Mouse (Mus musculus): ENCODE measurements around the gene Gm14443.
"Not testable (repeated sequence)": the region's sequence is repeated elsewhere in the genome, so short reads cannot be mapped to it uniquely, and the experiment has no call there.

The Gm14443 gene

DNA sequence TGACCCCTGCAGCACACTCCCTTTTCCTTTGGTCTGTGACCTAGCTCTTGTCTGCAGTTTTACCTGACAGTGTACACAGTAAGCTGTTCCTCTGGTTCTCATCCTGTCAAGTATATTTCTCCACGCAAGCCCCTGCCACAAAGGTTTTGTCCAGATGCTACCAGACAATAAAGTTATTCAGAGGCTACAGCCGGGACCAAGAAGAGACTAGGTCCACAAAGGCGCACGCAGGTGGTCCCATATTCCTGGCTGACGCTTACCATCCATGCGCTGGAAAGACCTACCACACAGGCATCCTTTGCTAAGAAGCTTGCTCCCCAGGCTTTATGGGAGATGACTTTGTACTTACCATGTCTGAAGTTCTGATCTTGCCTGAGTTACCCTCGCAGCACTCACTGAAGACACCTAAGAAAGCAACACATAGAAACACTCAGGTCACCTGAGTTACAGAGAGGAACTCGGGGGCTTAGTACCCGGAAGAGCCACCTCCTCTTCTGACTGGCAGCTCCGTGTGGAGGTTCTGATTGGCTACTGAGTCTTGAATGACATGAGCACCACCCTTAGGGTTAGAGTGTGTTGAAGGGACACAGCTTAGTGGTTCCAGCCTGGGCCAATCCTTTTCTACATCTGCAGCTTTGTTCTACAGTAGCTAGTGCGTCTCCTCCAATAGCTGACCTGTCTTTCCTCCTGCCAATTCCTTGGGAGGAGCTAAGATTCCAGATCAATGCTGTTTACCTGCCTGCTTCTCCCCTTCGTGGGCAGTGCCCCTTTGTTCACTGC is at the start of gene Gm14443:
Gene Gm14443 (minus strand): TSS at position 471 of the 780 bp plus-strand sequence.
- DNase-seq (ENCODE audit: low spot score) = not testable (repeated sequence)

DNA sequence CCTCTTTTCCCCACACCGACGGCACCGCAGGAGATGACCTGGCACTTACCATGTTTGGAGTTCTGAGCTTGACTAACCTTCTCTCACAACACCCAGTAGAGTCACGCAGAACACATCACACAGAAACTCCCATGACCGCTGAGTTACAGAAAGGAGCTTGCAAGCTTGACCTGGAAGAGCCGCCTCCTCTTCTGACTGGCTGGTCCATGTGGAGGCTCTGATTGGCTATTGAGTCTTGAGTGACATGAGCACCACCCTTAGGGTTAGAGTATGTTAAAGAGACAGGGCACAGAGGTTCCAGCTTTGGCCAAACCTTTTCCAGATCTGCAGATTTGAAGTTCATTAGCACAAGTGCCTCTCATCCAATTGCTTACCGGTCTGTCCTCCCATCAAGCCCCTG is 31.1 kb upstream of the Gm14443 start, which contains the start of gene Gm14391:
Gene Gm14391 (minus strand): TSS at position 186 of the 400 bp plus-strand sequence.
- DNase-seq (ENCODE audit: low spot score) = not testable (repeated sequence)

DNA sequence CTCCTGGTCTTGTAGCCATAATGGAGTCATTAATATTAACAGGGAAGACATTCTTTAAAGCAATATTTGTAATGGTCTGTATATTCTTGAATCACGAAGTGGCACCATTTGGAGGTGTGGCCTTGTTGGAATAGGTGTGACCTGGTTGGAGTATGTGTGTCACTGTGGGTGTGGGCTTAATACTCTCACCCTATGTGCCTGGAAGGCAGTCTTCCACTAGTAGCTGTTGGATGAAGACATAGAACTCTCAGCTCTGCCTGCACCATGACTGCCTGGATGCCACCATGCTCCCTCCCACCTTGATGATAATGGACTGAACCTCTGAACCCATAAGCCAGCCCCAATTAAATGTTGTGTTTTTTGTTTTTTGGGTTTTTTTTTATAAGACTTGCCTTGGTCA is 3.3 kb upstream of the Gm14443 start:
- DNase-seq (ENCODE audit: low spot score) = not testable (repeated sequence)

DNA sequence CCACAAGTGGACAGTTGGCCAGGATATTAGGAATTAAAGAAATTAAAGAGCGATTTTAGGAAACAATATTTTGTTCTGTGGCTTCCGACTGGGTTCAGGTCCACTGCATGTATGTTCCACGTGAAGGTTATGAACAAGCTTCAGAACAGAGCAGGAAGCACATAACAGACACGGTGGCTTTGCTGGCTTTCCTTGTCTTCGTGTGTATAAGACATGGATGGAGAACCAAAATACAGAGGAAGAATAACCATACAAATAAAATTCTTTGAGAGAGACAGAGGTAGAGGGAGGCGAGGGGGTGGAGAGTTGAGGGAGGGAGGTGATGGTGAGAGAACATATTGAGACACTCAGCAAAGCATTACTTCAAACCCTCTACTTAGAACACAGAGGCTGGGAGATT is 641 bp upstream of the Gm14443 start:
- DNase-seq (ENCODE audit: low spot score) = no peak

DNA sequence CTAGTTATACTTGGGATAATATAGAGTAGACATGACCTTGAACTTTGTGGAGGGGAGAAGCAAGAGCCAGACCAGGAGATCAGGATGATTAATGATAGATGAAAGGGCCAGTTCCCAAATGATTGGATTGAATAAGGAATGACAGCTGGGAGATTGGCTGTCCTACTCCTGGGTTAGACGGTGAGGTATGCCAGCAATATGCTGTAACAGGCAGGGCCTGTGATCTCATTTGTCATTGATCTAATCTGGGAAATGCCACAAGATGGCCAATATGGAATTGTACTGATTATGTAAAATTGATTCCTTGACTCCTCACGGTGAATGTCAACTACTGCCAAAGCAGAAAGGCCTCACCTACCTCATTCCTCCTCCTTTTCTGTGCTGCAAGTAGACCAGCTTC is 1.6 kb downstream of the Gm14443 start:
- DNase-seq (ENCODE audit: low spot score) = not testable (repeated sequence)

DNA sequence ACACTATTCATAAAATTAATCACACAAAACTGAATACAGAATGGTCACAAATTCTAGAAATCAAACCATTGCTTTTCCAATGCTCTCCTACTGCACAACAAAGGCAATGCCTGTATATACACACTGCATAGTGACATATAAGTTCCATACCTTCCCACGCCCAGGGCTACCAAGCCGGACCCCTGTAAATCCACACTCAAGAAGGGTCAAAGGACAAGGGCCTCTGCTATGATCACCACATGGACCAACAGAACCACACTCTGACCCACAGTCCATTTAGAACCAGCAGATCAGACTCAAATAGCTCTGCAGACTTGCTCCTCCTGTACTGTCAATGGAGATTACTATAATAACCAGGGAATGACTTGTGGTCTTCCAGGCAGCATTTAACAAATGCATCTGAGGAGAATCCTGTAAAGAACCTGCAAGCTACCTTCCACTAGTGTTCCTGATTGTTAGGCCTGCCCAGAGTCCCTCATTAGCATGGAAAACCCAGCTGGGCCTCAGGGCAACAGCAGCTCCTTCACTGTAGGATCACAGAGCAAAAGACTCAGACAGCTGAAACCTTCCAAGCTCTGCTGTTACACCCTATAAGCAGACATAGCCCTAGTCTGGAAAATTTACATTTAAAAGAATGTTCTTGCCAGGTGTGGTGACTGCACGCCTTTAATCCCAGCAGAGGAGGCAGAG is 2.6 kb downstream of the Gm14443 start:
- not testable (repeated sequence) for DNase-seq (ENCODE audit: low spot score)

DNA sequence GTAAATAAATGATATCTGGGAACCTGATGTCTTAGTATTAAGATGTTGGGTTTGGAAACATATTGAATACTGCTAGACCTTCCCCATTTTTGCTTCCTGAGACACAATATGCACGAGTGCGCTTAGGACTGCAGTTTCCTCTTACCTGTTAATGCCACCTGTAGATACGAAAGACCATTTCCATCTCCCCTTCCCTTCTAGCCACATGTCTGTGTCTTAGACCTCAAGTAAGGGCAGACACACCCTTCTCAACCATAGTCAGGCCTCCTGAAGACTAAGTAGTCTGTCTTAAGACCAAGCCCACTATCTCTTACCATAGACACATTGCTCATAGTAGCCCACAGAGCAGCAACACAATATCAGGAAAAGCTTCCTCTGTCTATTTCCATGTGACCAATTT is 3.5 kb downstream of the Gm14443 start:
- DNase-seq (ENCODE audit: low spot score) = no peak

DNA sequence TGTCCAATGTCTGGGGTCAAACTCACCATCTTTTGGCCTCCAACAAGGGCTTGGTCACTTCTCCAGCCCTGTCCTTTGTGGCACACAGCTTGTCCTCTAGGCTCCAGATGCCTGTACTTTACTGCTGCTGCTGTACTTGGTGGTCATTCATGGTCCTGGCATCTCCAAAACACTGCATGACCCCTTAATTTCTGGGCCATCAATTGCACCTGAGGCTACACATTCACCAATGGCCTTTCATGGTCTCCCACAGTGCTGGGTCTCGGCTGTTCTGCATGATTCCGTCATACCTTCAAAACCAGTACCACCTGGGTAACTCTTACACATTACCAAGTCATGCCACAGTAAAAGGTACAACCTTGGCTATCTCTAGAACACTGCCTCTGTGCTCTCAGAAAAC is 8.8 kb downstream of the Gm14443 start:
- not testable (repeated sequence) for DNase-seq (ENCODE audit: low spot score)

DNA sequence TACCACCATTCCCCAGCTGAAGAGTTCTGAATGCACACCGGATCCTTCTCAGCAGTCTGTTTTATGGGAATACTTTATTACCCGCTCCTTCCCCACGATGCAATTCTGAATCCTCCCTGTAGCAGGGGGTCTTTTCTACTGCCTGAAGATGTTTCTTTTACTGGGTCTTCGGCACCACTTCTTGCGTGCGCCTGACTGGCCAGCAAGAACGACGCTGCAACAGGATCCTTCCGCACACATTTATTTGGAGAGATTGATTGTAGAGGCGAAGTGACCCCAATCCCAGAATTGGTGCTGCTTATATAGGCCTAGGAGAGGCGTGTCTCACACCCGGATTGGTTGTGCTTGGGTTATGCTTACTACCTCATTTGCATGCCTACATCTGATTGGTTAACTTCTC is 10.6 kb downstream of the Gm14443 start:
- DNase-seq (ENCODE audit: low spot score) = not testable (repeated sequence)

DNA sequence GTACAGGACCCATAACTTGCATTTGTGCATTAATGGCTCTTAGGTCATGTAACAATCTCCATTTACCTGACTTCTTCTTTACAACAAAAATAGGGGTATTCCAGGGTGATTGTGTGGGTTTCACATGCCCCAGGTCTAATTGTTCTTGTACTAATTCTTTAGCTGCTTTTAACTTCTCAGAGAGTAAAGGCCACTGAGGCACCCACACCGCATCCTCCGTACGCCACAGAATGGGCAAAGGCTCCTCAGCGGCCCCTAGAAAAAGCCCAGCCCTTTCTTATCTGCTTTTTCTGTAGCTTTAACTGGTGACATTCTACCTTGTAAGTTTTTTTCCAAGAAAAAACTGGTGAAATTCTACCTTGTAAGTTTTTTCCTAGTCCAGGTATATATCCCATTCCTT is 14.2 kb downstream of the Gm14443 start:
- DNase-seq (ENCODE audit: low spot score) = not testable (repeated sequence)

DNA sequence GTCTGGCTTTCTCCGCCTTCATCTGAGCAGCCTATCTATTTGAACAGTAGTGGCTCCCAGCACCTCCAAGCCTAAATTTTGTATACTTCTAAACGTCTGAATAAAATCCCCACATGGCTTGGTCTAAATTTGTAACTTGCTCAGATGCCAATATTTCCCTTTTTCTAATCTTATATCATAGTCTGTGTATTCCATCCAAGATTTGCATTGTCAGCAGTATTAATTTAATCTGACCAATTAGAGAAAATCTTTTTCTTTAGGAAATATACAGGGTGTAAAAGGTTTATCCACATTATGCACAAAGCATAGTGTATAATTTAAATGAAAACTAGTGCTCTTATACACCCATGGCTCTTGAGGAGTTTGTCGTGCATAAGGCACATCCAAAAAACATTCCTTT is 17.0 kb downstream of the Gm14443 start:
- no peak for DNase-seq (ENCODE audit: low spot score)

DNA sequence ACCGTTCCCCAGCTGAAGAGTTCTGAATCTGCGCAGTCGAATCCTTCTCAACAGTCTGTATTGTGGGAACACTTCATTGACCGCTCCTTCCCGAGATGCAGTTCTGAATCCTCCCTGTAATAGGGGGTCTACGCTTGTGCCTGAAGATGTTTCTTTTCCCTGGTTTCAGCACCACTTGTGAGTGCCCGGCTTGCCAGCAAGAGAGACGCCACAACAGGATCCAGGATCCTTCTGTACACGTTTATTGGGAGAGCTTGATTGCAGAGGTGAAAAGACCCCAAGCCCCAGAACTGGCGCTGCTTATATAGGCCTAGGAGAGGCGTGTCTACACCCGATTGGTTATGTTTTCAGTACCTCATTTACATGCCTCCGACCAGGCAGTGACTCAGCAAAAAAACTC is 19.0 kb downstream of the Gm14443 start:
- no peak for DNase-seq (ENCODE audit: low spot score)

DNA sequence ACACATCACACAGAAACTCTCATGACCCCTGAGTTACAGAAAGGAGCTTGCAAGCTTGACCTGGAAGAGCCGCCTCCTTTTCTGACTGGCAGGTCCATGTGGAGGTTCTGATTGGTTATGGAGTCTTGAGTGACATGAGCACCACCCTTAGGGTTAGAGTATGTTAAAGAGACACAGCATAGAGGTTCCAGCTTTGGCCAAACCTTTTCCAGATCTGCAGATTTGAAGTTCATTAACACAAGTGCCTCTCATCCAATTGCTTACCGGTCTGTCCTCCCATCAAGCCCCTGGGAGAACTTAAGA is 33.7 kb downstream of the Gm14443 start, which contains the start of gene Gm14399:
Gene Gm14399 (minus strand): TSS at position 20 of the 303 bp plus-strand sequence.
- DNase-seq (ENCODE audit: low spot score) = peak; percentile 38

DNA sequence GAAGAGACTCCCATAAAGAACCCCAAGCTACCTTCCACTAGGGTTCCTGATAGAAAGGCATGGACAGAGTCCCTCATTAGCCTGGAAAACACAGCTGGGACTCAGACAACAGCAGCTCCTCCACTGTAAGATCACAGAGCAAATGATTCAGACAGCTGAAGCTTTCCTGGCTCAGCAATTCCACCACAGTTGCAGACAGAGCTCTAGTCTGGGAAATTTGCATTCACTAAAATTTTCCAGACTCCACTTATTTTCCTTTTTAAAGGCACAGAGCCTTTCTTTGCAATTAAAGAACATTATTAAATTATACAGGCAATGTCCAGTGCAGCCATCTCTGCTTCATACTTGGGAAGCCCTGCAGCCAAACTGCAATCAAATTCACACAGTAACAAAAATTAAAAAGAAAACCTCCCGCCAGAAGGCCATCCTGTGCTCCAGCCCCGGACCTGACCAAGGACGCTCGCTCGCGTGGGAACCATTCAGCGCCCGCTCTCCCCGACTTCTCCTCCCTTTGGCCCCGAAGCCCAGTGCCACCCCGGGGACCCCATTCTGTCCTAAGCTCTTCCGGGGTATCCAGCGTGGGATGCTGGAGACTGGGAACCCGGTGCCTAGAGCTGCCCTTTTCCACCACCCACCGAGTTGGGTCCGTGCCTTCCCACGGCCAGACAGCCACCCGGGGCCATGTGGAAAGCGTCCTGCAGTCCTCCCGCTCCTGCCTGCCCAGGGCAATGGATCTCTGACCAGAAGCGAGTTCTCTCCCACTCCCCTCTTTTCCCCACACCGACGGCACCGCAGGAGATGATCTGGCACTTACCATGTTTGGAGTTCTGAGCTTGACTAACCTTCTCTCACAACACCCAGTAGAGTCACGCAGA is 34.3 kb downstream of the Gm14443 start:
- DNase-seq (ENCODE audit: low spot score) = not testable (repeated sequence)

DNA sequence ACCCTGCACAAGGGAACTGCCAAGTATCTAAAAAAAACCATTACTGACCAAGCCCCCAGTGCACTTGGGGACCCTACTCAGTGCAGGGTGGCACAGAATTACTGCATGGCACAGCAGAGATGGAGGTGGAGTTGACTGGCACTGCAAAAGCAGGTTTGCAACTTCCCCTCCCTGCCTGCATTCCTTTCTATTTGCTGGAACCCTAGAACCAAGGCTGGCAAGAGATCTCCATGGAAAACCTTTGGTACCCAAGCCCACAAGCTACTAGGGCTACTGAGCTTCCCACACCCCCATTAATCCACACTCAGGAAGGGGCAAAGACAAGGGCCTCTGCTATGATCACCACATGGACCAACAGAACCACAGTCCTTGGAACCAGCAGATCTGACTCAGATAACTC is 35.0 kb downstream of the Gm14443 start:
- DNase-seq (ENCODE audit: low spot score) = not testable (repeated sequence)
